Comparison of ENCODE assay signal across 12 mouse cellular contexts in the genomic region with DNA sequence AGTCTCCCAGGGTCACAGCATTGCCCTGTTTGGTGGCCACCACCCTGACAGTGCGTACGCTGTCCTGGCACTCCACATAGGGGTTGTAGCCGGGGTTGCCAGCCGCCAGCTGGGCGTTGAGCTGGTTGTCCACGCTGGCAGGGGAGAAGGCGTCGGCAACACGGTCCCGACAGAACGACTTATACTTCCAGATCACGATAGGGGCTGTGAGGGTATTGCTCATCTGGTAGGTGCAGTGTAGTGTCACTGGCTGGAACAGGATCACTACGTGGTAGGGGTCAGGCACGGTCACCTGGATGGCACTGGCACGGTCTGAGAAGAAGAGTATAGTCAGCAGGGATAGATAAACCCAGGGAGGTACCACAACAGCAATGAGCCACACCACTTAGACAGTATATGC. TPM values are rescaled to one million over a fixed set of nuclear protein-coding genes. Genes with fewer than 3 reads are reported as not detected.
DNase-seq lines count a peak whose midpoint lies in the region; ATAC-seq and TF ChIP-seq lines count a peak whose summit lies in the region.
"Had no signal": no experiment of that assay in that cellular context is flagged by ENCODE, and none has a peak within 500 bp of the region (broad histone marks: within the 10 kb centered on the region; RNA-seq: fewer than 3 reads in every experiment).

No protein-coding gene starts in this region.

- no peak overlapping the region for H3K27ac ChIP-seq in hindbrain, embryonic 10.5 days
- no peak overlapping the region for H3K27ac ChIP-seq in hindbrain, embryonic 11.5 days (ENCODE audit: low read depth, low read length)
- H3K27ac ChIP-seq in forebrain, embryonic 13.5 days: no peak overlapping the region
- H3K27ac ChIP-seq in limb, embryonic 14.5 days (replicated peaks; ENCODE audit: low read depth, low read length): no peak overlapping the region
- H3K27ac ChIP-seq in thymus, adult 2 months (ENCODE audit: control insufficient read depth, insufficient read depth, low read length): no peak overlapping the region

- H3K27me3 ChIP-seq in hindbrain, embryonic 10.5 days (ENCODE audit: insufficient read depth, poor library complexity, severe bottlenecking): peaks cover 21% of the 10 kb centered on the region
- H3K27me3 ChIP-seq in hindbrain, embryonic 11.5 days (ENCODE audit: control insufficient read depth, insufficient read depth, low read length): peaks cover 15% of the 10 kb centered on the region
- peaks cover 9% of the 10 kb centered on the region for H3K27me3 ChIP-seq in E14TG2a.4 (ENCODE audit: insufficient read depth, low read length)
- H3K27me3 ChIP-seq in forebrain, embryonic 13.5 days: peaks cover 14% of the 10 kb centered on the region
- H3K27me3 ChIP-seq in limb, embryonic 14.5 days (ENCODE audit: control insufficient read depth, insufficient read depth, low read length): peaks cover 11% of the 10 kb centered on the region
- H3K27me3 ChIP-seq in thymus, adult 2 months (ENCODE audit: control insufficient read depth, insufficient read depth, low read length): no peaks in the 10 kb centered on the region; the same call in 1 of the 2 replicates

- no peak for TF ChIP-seq CTCF in E14TG2a.4 (conservative IDR thresholded peaks at IDR 0.05; ENCODE audit: low read length)
- TF ChIP-seq CTCF in thymus, adult 2 months (IDR thresholded peaks at IDR 0.05; ENCODE audit: borderline replicate concordance, control insufficient read depth, extremely low read depth, insufficient read depth, low read length, poor library complexity): no peak

- no peak for TF ChIP-seq POLR2A in limb, embryonic 14.5 days (IDR thresholded peaks at IDR 0.05; ENCODE audit: borderline replicate concordance, extremely low read depth, insufficient read depth, insufficient read length)
- no peak for TF ChIP-seq POLR2A in thymus, adult 2 months (IDR thresholded peaks at IDR 0.05; ENCODE audit: control insufficient read depth, extremely low read depth, insufficient read depth, low read length, poor library complexity)

- DNase-seq in hindbrain, embryonic 10.5 days (ENCODE audit: low spot score): no peak
- no peak for DNase-seq in hindbrain, embryonic 11.5 days (ENCODE audit: low spot score)
- no peak for DNase-seq in limb, embryonic 14.5 days (ENCODE audit: low spot score)
- no peak for DNase-seq in layer of hippocampus, postnatal 10 days (ENCODE audit: low spot score in 2 of 2)
- DNase-seq in right cerebral cortex, postnatal 25 days: no peak
- DNase-seq in thymus, adult 2 months: no peak
- DNase-seq: lung, adult 2 months had no signal

- H3K9ac ChIP-seq in hindbrain, embryonic 11.5 days (ENCODE audit: low read depth, low read length): no peak overlapping the region
- H3K9ac ChIP-seq in forebrain, embryonic 13.5 days: no peak overlapping the region
- no peak overlapping the region for H3K9ac ChIP-seq in limb, embryonic 14.5 days (ENCODE audit: low read depth, low read length, severe bottlenecking)

- 91% methylated on average over 15 of the region's 15 CpGs for WGBS in hindbrain, embryonic 10.5 days
- 95% methylated on average over 15 of the region's 15 CpGs for WGBS in hindbrain, embryonic 11.5 days
- 94% methylated on average over 15 of the region's 15 CpGs for WGBS in forebrain, embryonic 13.5 days
- 88% methylated on average over 15 of the region's 15 CpGs for WGBS in limb, embryonic 14.5 days
- 96% methylated on average over 15 of the region's 15 CpGs for WGBS in thymus, adult 2 months

- H3K9me3 ChIP-seq in hindbrain, embryonic 10.5 days: no peaks in the 10 kb centered on the region
- no peaks in the 10 kb centered on the region for H3K9me3 ChIP-seq in hindbrain, embryonic 11.5 days (ENCODE audit: control insufficient read depth, low read length)
- H3K9me3 ChIP-seq in E14TG2a.4 (ENCODE audit: low read length): no peaks in the 10 kb centered on the region
- no peaks in the 10 kb centered on the region for H3K9me3 ChIP-seq in forebrain, embryonic 13.5 days (replicated peaks)
- no peaks in the 10 kb centered on the region for H3K9me3 ChIP-seq in limb, embryonic 14.5 days (ENCODE audit: control insufficient read depth, low read length)

- no peak overlapping the region for H3K4me2 ChIP-seq in hindbrain, embryonic 11.5 days (replicated peaks; ENCODE audit: low read depth, low read length)
- H3K4me2 ChIP-seq in forebrain, embryonic 13.5 days: peak overlapping the region; percentile 75
- peak overlapping the region; percentile 58; the same call in 1 of the 2 replicates for H3K4me2 ChIP-seq in limb, embryonic 14.5 days (replicated peaks; ENCODE audit: low read depth, low read length, severe bottlenecking)

- H3K4me1 ChIP-seq in hindbrain, embryonic 10.5 days (replicated peaks): peaks cover 19% of the 10 kb centered on the region
- no peaks in the 10 kb centered on the region; the same call in 1 of the 2 replicates for H3K4me1 ChIP-seq in hindbrain, embryonic 11.5 days (replicated peaks; ENCODE audit: control insufficient read depth, insufficient read depth, low read length)
- H3K4me1 ChIP-seq in E14TG2a.4 (replicated peaks; ENCODE audit: low read depth, low read length): peaks cover 47% of the 10 kb centered on the region
- H3K4me1 ChIP-seq in forebrain, embryonic 13.5 days: peaks cover 11% of the 10 kb centered on the region
- H3K4me1 ChIP-seq in limb, embryonic 14.5 days (ENCODE audit: control insufficient read depth, insufficient read depth, low read length): peaks cover 7% of the 10 kb centered on the region; the same call in 1 of the 2 replicates
- H3K4me1 ChIP-seq in thymus, adult 2 months (replicated peaks; ENCODE audit: control insufficient read depth, insufficient read depth, low read length): peaks cover 18% of the 10 kb centered on the region

- ATAC-seq in hindbrain, embryonic 11.5 days (ENCODE audit: low FRiP score): no peak
- ATAC-seq in forebrain, embryonic 13.5 days: no peak
- ATAC-seq in limb, embryonic 14.5 days (ENCODE audit: low FRiP score, low read depth): no peak
- ATAC-seq: CD4-positive, CD25-positive, alpha-beta regulatory T cell, adult 4 months had no signal

- peak overlapping the region; percentile 55; the same call in 1 of the 2 replicates for H3K4me3 ChIP-seq in hindbrain, embryonic 10.5 days
- no peak overlapping the region for H3K4me3 ChIP-seq in hindbrain, embryonic 11.5 days (ENCODE audit: low read depth, low read length)
- H3K4me3 ChIP-seq in E14TG2a.4 (replicated peaks; ENCODE audit: low read length): peak overlapping the region; percentile 92
- H3K4me3 ChIP-seq in forebrain, embryonic 13.5 days: no peak overlapping the region; the same call in 1 of the 2 replicates
- peak overlapping the region; percentile 45; the same call in 1 of the 2 replicates for H3K4me3 ChIP-seq in limb, embryonic 14.5 days (replicated peaks; ENCODE audit: low read length)
- no peak overlapping the region for H3K4me3 ChIP-seq in thymus, adult 2 months (ENCODE audit: control insufficient read depth, insufficient read depth, low read length)

- H3K36me3 ChIP-seq in hindbrain, embryonic 10.5 days: peaks cover 21% of the 10 kb centered on the region
- H3K36me3 ChIP-seq in hindbrain, embryonic 11.5 days (ENCODE audit: control insufficient read depth, insufficient read depth, low read length): no peaks in the 10 kb centered on the region
- H3K36me3 ChIP-seq in E14TG2a.4 (ENCODE audit: insufficient read depth, low read length): peaks cover 46% of the 10 kb centered on the region
- peaks cover 5% of the 10 kb centered on the region; the same call in 1 of the 2 replicates for H3K36me3 ChIP-seq in forebrain, embryonic 13.5 days (ENCODE audit: poor library complexity, severe bottlenecking)
- H3K36me3 ChIP-seq in limb, embryonic 14.5 days (ENCODE audit: control insufficient read depth, insufficient read depth, low read length): no peaks in the 10 kb centered on the region
- H3K36me3 ChIP-seq in thymus, adult 2 months (ENCODE audit: control insufficient read depth, insufficient read depth, low read length): no peaks in the 10 kb centered on the region

RNA-seq across cellular contexts. Expression of gene Lsr, which starts 1.4 kb away (rescaled TPM):
- polyA plus RNA-seq in hindbrain, embryonic 10.5 days (2016; fragmentation: Nextera tagmentation; extraction: Ambion mirVana): 21.2 and 29.8 TPM in 2 replicates
- polyA plus RNA-seq in hindbrain, embryonic 11.5 days (2014; fragmentation: Nextera tagmentation; extraction: Ambion mirVana): 12.8 and 13.4 TPM in 2 replicates
- 17.8 and 22.2 TPM in 2 replicates for polyA plus RNA-seq in forebrain, embryonic 13.5 days (2015; fragmentation: Nextera tagmentation; extraction: Ambion mirVana)
- 24.3 and 32.3 TPM in 2 replicates for polyA plus RNA-seq in limb, embryonic 14.5 days (2012; rRNA removed)
- polyA plus RNA-seq in limb, embryonic 14.5 days (2014; fragmentation: Nextera tagmentation; extraction: Ambion mirVana): 29.4 and 29.9 TPM in 2 replicates
- total RNA-seq in layer of hippocampus, postnatal 10 days (2021): 10 to 100 TPM; 11.8 to 15.1 TPM
- 27.6 and 34.6 TPM in 2 replicates for polyA plus RNA-seq in thymus, adult 2 months (2012; rRNA removed)

RNA-seq across cellular contexts. Expression of gene Fam187b, which starts 1.7 kb away (rescaled TPM):
- 1.4 and 2.0 TPM in 2 replicates for polyA plus RNA-seq in hindbrain, embryonic 10.5 days (2016; fragmentation: Nextera tagmentation; extraction: Ambion mirVana)
- polyA plus RNA-seq in hindbrain, embryonic 11.5 days (2014; fragmentation: Nextera tagmentation; extraction: Ambion mirVana): 0.59 and 1.1 TPM in 2 replicates
- 0.58 and 0.74 TPM in 2 replicates for polyA plus RNA-seq in forebrain, embryonic 13.5 days (2015; fragmentation: Nextera tagmentation; extraction: Ambion mirVana)
- polyA plus RNA-seq in limb, embryonic 14.5 days (2012; rRNA removed): 1.4 TPM in 2 replicates
- 1.1 and 1.4 TPM in 2 replicates for polyA plus RNA-seq in limb, embryonic 14.5 days (2014; fragmentation: Nextera tagmentation; extraction: Ambion mirVana)
- under 1 TPM; 0.25 to 0.96 TPM for total RNA-seq in layer of hippocampus, postnatal 10 days (2021)
- 1.00 and 1.2 TPM in 2 replicates for polyA plus RNA-seq in thymus, adult 2 months (2012; rRNA removed)
- total RNA-seq: hematopoietic stem cell, adult 5-6 weeks had no signal

RNA-seq across cellular contexts. Expression of gene Usf2, which starts 15.3 kb away (rescaled TPM):
- polyA plus RNA-seq in hindbrain, embryonic 10.5 days (2016; fragmentation: Nextera tagmentation; extraction: Ambion mirVana): 23.6 and 26.3 TPM in 2 replicates
- polyA plus RNA-seq in hindbrain, embryonic 11.5 days (2014; fragmentation: Nextera tagmentation; extraction: Ambion mirVana): 23.5 and 25.4 TPM in 2 replicates
- 23.9 and 24.4 TPM in 2 replicates for polyA plus RNA-seq in forebrain, embryonic 13.5 days (2015; fragmentation: Nextera tagmentation; extraction: Ambion mirVana)
- polyA plus RNA-seq in limb, embryonic 14.5 days (2012; rRNA removed): 150 and 169 TPM in 2 replicates
- 24.0 and 24.5 TPM in 2 replicates for polyA plus RNA-seq in limb, embryonic 14.5 days (2014; fragmentation: Nextera tagmentation; extraction: Ambion mirVana)
- total RNA-seq in layer of hippocampus, postnatal 10 days (2021): 100 to 1,000 TPM in 1 of 2 experiments, 10 to 100 TPM in 1; 94.1 to 116 TPM
- polyA plus RNA-seq in thymus, adult 2 months (2012; rRNA removed): 288 and 342 TPM in 2 replicates

RNA-seq across cellular contexts. Expression of gene Hamp, which starts 28.1 kb away (rescaled TPM):
- not detected in 2 replicates for polyA plus RNA-seq in hindbrain, embryonic 10.5 days (2016; fragmentation: Nextera tagmentation; extraction: Ambion mirVana)
- polyA plus RNA-seq in hindbrain, embryonic 11.5 days (2014; fragmentation: Nextera tagmentation; extraction: Ambion mirVana): not detected in 2 replicates
- polyA plus RNA-seq in forebrain, embryonic 13.5 days (2015; fragmentation: Nextera tagmentation; extraction: Ambion mirVana): not detected in 2 replicates
- polyA plus RNA-seq in limb, embryonic 14.5 days (2012; rRNA removed): 0.23 TPM in 1 of 2 replicates, not detected in the other
- not detected in 2 replicates for polyA plus RNA-seq in limb, embryonic 14.5 days (2014; fragmentation: Nextera tagmentation; extraction: Ambion mirVana)
- total RNA-seq in layer of hippocampus, postnatal 10 days (2021): not detected
- polyA plus RNA-seq in thymus, adult 2 months (2012; rRNA removed): 23.6 and 33.1 TPM in 2 replicates
- total RNA-seq: hematopoietic stem cell, adult 5-6 weeks; neutrophil, adult 5-6 weeks had no signal
- polyA plus RNA-seq: CD4-positive, CD25-positive, alpha-beta regulatory T cell, adult 4 months had no signal

RNA-seq across cellular contexts. Expression of gene Hamp2, which starts 47.4 kb away (rescaled TPM):
- not detected in 2 replicates for polyA plus RNA-seq in hindbrain, embryonic 10.5 days (2016; fragmentation: Nextera tagmentation; extraction: Ambion mirVana)
- polyA plus RNA-seq in hindbrain, embryonic 11.5 days (2014; fragmentation: Nextera tagmentation; extraction: Ambion mirVana): not detected in 2 replicates
- polyA plus RNA-seq in forebrain, embryonic 13.5 days (2015; fragmentation: Nextera tagmentation; extraction: Ambion mirVana): not detected in 2 replicates
- polyA plus RNA-seq in limb, embryonic 14.5 days (2012; rRNA removed): 0.55 TPM in 1 of 2 replicates, not detected in the other
- not detected in 2 replicates for polyA plus RNA-seq in limb, embryonic 14.5 days (2014; fragmentation: Nextera tagmentation; extraction: Ambion mirVana)
- total RNA-seq in layer of hippocampus, postnatal 10 days (2021): not detected
- polyA plus RNA-seq in thymus, adult 2 months (2012; rRNA removed): 2.2 and 12.5 TPM in 2 replicates
- total RNA-seq: hematopoietic stem cell, adult 5-6 weeks; neutrophil, adult 5-6 weeks had no signal
- polyA plus RNA-seq: CD4-positive, CD25-positive, alpha-beta regulatory T cell, adult 4 months had no signal

Comparison
In these comparisons a context has a peak if more than half of its experiments do, and no peak if none do; other contexts are left out.
1. H3K4me3 ChIP-seq: peak in hindbrain, embryonic 10.5 days (single experiment), E14TG2a.4 (single experiment) and limb, embryonic 14.5 days (single experiment); none in hindbrain, embryonic 11.5 days (single experiment), forebrain, embryonic 13.5 days (single experiment) and thymus, adult 2 months (single experiment).